Comparison of ENCODE assay signal across 12 mouse cellular contexts in the genomic region with DNA sequence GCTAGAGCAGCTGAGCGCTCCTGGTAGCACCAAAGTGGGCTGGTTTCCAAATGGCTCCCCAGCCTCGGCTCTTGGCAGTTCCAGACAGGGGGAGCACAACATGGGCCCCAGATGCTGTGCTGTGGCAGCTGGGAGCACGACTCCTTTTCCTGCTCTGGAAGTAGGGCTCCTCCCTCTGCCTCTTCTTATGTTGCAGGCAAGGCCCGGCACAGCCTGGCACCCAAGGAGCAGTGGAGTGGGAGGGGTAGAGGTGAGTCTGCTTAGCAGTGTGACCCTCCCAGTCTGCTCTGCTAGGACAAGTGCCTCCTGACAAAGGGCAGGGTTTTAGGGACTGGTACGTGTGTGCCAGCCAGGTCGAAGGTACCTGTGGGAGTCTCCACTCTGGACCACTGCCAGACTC. TPM values are rescaled to one million over a fixed set of nuclear protein-coding genes. Genes with fewer than 3 reads are reported as not detected.
DNase-seq lines count a peak whose midpoint lies in the region; ATAC-seq and TF ChIP-seq lines count a peak whose summit lies in the region.
"Had no signal": no experiment of that assay in that cellular context is flagged by ENCODE, and none has a peak within 500 bp of the region (broad histone marks: within the 10 kb centered on the region; RNA-seq: fewer than 3 reads in every experiment).

No protein-coding gene starts in this region.

- H3K9me3 ChIP-seq in forebrain, embryonic 10.5 days, result no peaks in the 10 kb centered on the region
- H3K9me3 ChIP-seq in forebrain, embryonic 14.5 days (replicated peaks; ENCODE audit: control insufficient read depth, low read length), result no peaks in the 10 kb centered on the region
- no peaks in the 10 kb centered on the region for H3K9me3 ChIP-seq in stomach, postnatal 0 days (ENCODE audit: control insufficient read depth, low read length)

- peaks cover 92% of the 10 kb centered on the region for H3K27me3 ChIP-seq in forebrain, embryonic 10.5 days (ENCODE audit: poor library complexity, severe bottlenecking)
- H3K27me3 ChIP-seq in forebrain, embryonic 14.5 days (replicated peaks; ENCODE audit: control insufficient read depth, insufficient read depth, low read length), result no peaks in the 10 kb centered on the region
- no peaks in the 10 kb centered on the region for H3K27me3 ChIP-seq in stomach, postnatal 0 days (ENCODE audit: control insufficient read depth, insufficient read depth, low read length)

- H3K9ac ChIP-seq in forebrain, embryonic 14.5 days (ENCODE audit: low read length), result no peak overlapping the region
- H3K9ac ChIP-seq in stomach, postnatal 0 days (ENCODE audit: low read length), result 0 out of 2 replicates have a peak overlapping the region, but pooled peaks have one; percentile 23

- no peaks in the 10 kb centered on the region for H3K36me3 ChIP-seq in forebrain, embryonic 10.5 days (replicated peaks)
- H3K36me3 ChIP-seq in forebrain, embryonic 14.5 days (ENCODE audit: control insufficient read depth, insufficient read depth, low read length), result no peaks in the 10 kb centered on the region
- no peaks in the 10 kb centered on the region for H3K36me3 ChIP-seq in stomach, postnatal 0 days (ENCODE audit: control insufficient read depth, insufficient read depth, low read length)

- DNase-seq in forebrain, embryonic 10.5 days (ENCODE audit: extremely low spot score, low spot score), result no peak
- no peak for DNase-seq in forebrain, embryonic 14.5 days (ENCODE audit: low spot score)
- peak; percentile 49 for DNase-seq in kidney, adult 11 months
- DNase-seq in kidney, adult 18-20 months, result no peak
- peak; percentile 19 for DNase-seq in ovary, adult 18-20 months (ENCODE audit: low spot score)
- DNase-seq in ovary, postnatal 36 days (ENCODE audit: low spot score), result no peak
- DNase-seq in stomach, postnatal 0 days (ENCODE audit: low spot score), result peak; percentile 69
- DNase-seq: heart, postnatal 4 days; thymus, postnatal 36 days had no signal

- no peak overlapping the region for H3K4me3 ChIP-seq in forebrain, embryonic 10.5 days
- H3K4me3 ChIP-seq in forebrain, embryonic 14.5 days (ENCODE audit: low read depth, low read length), result no peak overlapping the region
- H3K4me3 ChIP-seq in stomach, postnatal 0 days (ENCODE audit: low read depth, low read length), result no peak overlapping the region

- H3K27ac ChIP-seq in forebrain, embryonic 10.5 days, result peak overlapping the region; percentile 76
- H3K27ac ChIP-seq in forebrain, embryonic 14.5 days (ENCODE audit: low read depth, low read length), result no peak overlapping the region
- H3K27ac ChIP-seq in stomach, postnatal 0 days (replicated peaks), result peak overlapping the region; percentile 73

- TF ChIP-seq EP300 in stomach, postnatal 0 days (optimal IDR thresholded peaks at IDR 0.05), result no peak

- WGBS in forebrain, embryonic 10.5 days, result 52% methylated on average over 6 of the region's 6 CpGs
- WGBS in forebrain, embryonic 14.5 days, result 45% methylated on average over 6 of the region's 6 CpGs
- 48% methylated on average over 5 of the region's 6 CpGs for WGBS in stomach, postnatal 0 days

- no peak for ATAC-seq in forebrain, embryonic 14.5 days
- peak; percentile 81 for ATAC-seq in stomach, postnatal 0 days (ENCODE audit: low FRiP score, low TSS enrichment)
- ATAC-seq in megakaryocyte-erythroid progenitor cell, adult 5-6 weeks (replicated peaks; ENCODE audit: low FRiP score, low TSS enrichment, poor library complexity, severe bottlenecking), result no peak

- TF ChIP-seq CTCF in stomach, postnatal 0 days (IDR thresholded peaks at IDR 0.05; ENCODE audit: low read depth), result peak; percentile 32; the same call in 1 of the 2 replicates

- peaks cover 95% of the 10 kb centered on the region for H3K4me1 ChIP-seq in forebrain, embryonic 10.5 days
- H3K4me1 ChIP-seq in forebrain, embryonic 14.5 days (ENCODE audit: control insufficient read depth, insufficient read depth, low read length), result peaks cover 43% of the 10 kb centered on the region
- 0 out of 2 replicates have a peak, but pooled peaks cover 4% of the 10 kb centered on the region for H3K4me1 ChIP-seq in stomach, postnatal 0 days (replicated peaks; ENCODE audit: control insufficient read depth, insufficient read depth)

- no peak overlapping the region for H3K4me2 ChIP-seq in forebrain, embryonic 14.5 days (ENCODE audit: low read length)
- no peak overlapping the region for H3K4me2 ChIP-seq in stomach, postnatal 0 days (replicated peaks; ENCODE audit: low read depth)
- H3K4me2 ChIP-seq: liver, embryonic 11.5 days had no signal

RNA-seq across cellular contexts. Expression of a gene that starts 5.3 kb away (rescaled TPM):
- 4.0 and 4.8 TPM in 2 replicates for polyA plus RNA-seq in forebrain, embryonic 10.5 days (2016; fragmentation: Nextera tagmentation; extraction: Ambion mirVana)
- polyA plus RNA-seq in forebrain, embryonic 14.5 days (2014; fragmentation: Nextera tagmentation; extraction: Ambion mirVana), result 9.5 and 12.2 TPM in 2 replicates
- 1.1 and 1.6 TPM in 2 replicates for polyA plus RNA-seq in stomach, postnatal 0 days (2015; fragmentation: Nextera tagmentation; extraction: Ambion mirVana)
- not detected in 2 replicates for total RNA-seq in megakaryocyte-erythroid progenitor cell, adult 5-6 weeks (2014; fragmentation: Nextera tagmentation)
- not detected in 2 replicates for total RNA-seq in megakaryocyte-erythroid progenitor cell, adult 5-6 weeks (2017)

RNA-seq across cellular contexts. Expression of a gene that starts 54.3 kb away (rescaled TPM):
- 3.7 and 3.9 TPM in 2 replicates for polyA plus RNA-seq in forebrain, embryonic 10.5 days (2016; fragmentation: Nextera tagmentation; extraction: Ambion mirVana)
- 4.0 and 4.8 TPM in 2 replicates for polyA plus RNA-seq in forebrain, embryonic 14.5 days (2014; fragmentation: Nextera tagmentation; extraction: Ambion mirVana)
- polyA plus RNA-seq in stomach, postnatal 0 days (2015; fragmentation: Nextera tagmentation; extraction: Ambion mirVana), result 16.8 and 20.5 TPM in 2 replicates
- total RNA-seq in megakaryocyte-erythroid progenitor cell, adult 5-6 weeks (2014; fragmentation: Nextera tagmentation), result 19.1 and 25.9 TPM in 2 replicates
- 6.1 and 10.3 TPM in 2 replicates for total RNA-seq in megakaryocyte-erythroid progenitor cell, adult 5-6 weeks (2017)
- total RNA-seq: monocyte, adult 5-6 weeks had no signal

Comparison
In these comparisons a context has a peak if more than half of its experiments do, and no peak if none do; other contexts are left out.
1. DNase-seq: peak in kidney, adult 11 months (single experiment), ovary, adult 18-20 months (single experiment) and stomach, postnatal 0 days (single experiment); none in forebrain, embryonic 10.5 days (single experiment), forebrain, embryonic 14.5 days (single experiment), kidney, adult 18-20 months (single experiment) and ovary, postnatal 36 days (single experiment).